Mouse (Mus musculus): ENCODE data around the gene Slc25a38. TPM values are rescaled to one million over a fixed set of nuclear protein-coding genes. Genes with fewer than 3 reads are reported as not detected.
"Not testable (repeated sequence)": the region's sequence is repeated elsewhere in the genome, so short reads cannot be mapped to it uniquely, and the experiment has no call there.

The Slc25a38 gene
- polyA plus RNA-seq, 1 experiment from 2014 or later, result 16.3 TPM

DNA sequence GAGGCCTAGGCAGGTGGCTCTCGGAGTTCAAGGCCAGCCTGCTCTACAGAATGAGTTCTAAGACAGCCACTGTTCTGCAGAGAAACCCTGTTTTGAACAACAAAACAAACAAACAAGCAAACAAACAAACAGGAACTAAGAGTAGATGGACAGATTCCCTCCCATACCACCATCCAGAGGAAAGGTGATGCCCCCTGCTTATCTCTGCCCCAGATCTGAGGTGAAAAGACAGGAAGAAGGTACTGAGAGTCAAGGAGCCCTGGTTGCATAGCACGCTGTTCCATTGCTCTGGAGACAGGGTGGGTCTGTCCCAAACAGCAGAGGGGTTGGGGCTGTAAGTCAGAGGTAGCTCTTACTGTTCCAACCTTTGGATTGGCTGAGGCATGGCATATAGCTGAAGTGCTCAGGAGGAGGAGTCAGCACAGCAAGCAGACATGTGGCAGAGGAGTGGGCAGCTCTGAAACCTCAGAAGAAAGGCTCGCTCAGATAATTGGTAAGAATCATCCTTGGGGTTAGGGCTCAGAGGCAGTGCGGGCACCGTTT is 18.4 kb upstream of the Slc25a38 start, which contains the start of gene Ccr8:
TSS of gene Ccr8 (plus strand) at position 419 of the 543 bp plus-strand sequence.
- Histone ChIP-seq H3K4me3 (ENCODE audit: low read depth, low read length) (no peak within 1 kb of the TSS), H3K9me3 (ENCODE audit: control insufficient read depth, low read length) (no peaks in the 10 kb centered on the region), H3K9ac (ENCODE audit: low read length) (no peak within 1 kb of the TSS), H3K4me1 (replicated peaks; ENCODE audit: control insufficient read depth, insufficient read depth) (no peaks in the 10 kb centered on the region), H3K4me2 (replicated peaks; ENCODE audit: low read depth) (no peak within 1 kb of the TSS), H3K36me3 (ENCODE audit: control insufficient read depth, insufficient read depth, low read length) (no peaks in the 10 kb centered on the region), H3K27me3 (ENCODE audit: control insufficient read depth, insufficient read depth, low read length) (no peaks in the 10 kb centered on the region), H3K27ac (replicated peaks) (no peak within 1 kb of the TSS)
- no peak for TF ChIP-seq EP300 (optimal IDR thresholded peaks at IDR 0.05)
- WGBS, result 64% methylated on average over 5 of the region's 5 CpGs
- no peak for DNase-seq (ENCODE audit: low spot score)
- no peak for ATAC-seq (ENCODE audit: low FRiP score, low TSS enrichment)

DNA sequence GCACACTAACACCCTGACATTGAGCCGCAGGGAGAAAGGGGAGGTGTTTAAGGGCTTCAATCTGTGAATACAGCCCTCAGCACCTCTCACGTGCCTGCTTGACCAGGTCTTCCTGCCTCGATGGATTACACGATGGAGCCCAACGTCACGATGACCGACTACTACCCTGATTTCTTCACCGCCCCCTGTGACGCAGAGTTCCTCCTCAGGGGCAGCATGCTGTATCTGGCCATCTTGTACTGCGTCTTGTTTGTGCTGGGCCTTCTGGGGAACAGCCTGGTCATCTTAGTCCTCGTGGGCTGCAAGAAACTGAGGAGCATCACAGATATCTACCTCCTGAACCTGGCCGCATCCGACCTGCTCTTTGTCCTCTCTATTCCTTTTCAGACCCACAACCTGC is 16.5 kb upstream of the Slc25a38 start:
- 88% methylated on average over 13 of the region's 13 CpGs for WGBS
- TF ChIP-seq CTCF (IDR thresholded peaks at IDR 0.05; ENCODE audit: low read depth), result no peak
- no peak for TF ChIP-seq EP300 (optimal IDR thresholded peaks at IDR 0.05)
- no peak overlapping the region for H3K9ac ChIP-seq (ENCODE audit: low read length)
- no peak overlapping the region for H3K4me3 ChIP-seq (ENCODE audit: low read depth, low read length)
- DNase-seq (ENCODE audit: low spot score) (no peak), ATAC-seq (ENCODE audit: low FRiP score, low TSS enrichment) (no peak)
- H3K4me1 ChIP-seq (replicated peaks; ENCODE audit: control insufficient read depth, insufficient read depth), result no peaks in the 10 kb centered on the region
- H3K4me2 ChIP-seq (replicated peaks; ENCODE audit: low read depth), result no peak overlapping the region
- no peaks in the 10 kb centered on the region for H3K36me3 ChIP-seq (ENCODE audit: control insufficient read depth, insufficient read depth, low read length)
- no peak overlapping the region for H3K27ac ChIP-seq (replicated peaks)
- no peaks in the 10 kb centered on the region for H3K9me3 ChIP-seq (ENCODE audit: control insufficient read depth, low read length)
- no peaks in the 10 kb centered on the region for H3K27me3 ChIP-seq (ENCODE audit: control insufficient read depth, insufficient read depth, low read length)

DNA sequence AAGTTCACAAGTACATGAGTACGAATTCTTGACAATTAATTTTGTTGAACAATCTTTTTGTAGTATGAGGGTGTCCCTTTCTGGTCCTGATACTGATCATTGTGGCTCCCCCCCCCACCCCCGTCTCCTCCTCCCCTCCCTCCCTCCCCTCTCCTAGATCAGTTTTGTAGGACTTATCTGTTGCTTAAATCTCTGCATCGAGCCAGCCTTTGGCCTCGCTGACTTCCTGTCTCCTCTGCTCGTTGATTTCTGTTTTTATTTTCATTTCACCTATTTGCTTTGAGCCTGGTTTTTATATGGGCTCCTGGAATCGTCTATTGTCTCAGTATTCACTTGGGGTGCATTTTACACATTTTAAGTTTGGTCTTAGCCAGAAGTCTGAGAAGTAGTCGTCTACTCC is 14.3 kb upstream of the Slc25a38 start:
- H3K9me3 ChIP-seq (ENCODE audit: control insufficient read depth, low read length), result no peaks in the 10 kb centered on the region

DNA sequence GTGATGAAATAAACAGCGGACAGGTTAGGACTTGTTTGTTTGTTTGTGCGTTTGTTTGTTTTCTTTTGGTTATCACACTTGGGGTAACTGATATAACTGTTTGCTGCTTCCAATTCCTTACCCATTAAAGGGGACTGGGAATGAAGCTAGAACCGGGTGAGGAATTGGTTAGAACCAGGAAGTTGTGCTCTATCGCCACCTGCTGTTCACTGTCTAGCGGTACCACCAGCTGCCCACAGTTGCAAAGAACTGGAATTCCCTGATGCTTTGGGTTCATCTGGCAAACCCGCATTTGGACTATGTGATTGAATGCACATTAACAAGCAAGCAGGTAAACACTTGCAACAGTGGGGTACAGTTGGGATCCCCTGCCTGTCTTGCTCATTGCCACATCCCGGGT is 11.5 kb upstream of the Slc25a38 start:
- no peaks in the 10 kb centered on the region for H3K9me3 ChIP-seq (ENCODE audit: control insufficient read depth, low read length)
- no peaks in the 10 kb centered on the region for H3K27me3 ChIP-seq (ENCODE audit: control insufficient read depth, insufficient read depth, low read length)
- no peak for TF ChIP-seq EP300 (optimal IDR thresholded peaks at IDR 0.05)
- peak; percentile 93 for TF ChIP-seq CTCF (IDR thresholded peaks at IDR 0.05; ENCODE audit: low read depth)
- DNase-seq (ENCODE audit: low spot score) (peak; percentile 73), ATAC-seq (ENCODE audit: low FRiP score, low TSS enrichment) (peak; percentile 74)
- H3K36me3 ChIP-seq (ENCODE audit: control insufficient read depth, insufficient read depth, low read length), result no peaks in the 10 kb centered on the region
- H3K4me1 ChIP-seq (replicated peaks; ENCODE audit: control insufficient read depth, insufficient read depth), result no peaks in the 10 kb centered on the region
- no peak overlapping the region for H3K9ac ChIP-seq (ENCODE audit: low read length)
- no peak overlapping the region for H3K4me3 ChIP-seq (ENCODE audit: low read depth, low read length)
- no peak overlapping the region for H3K4me2 ChIP-seq (replicated peaks; ENCODE audit: low read depth)
- WGBS, result 20% methylated on average over 7 of the region's 7 CpGs
- no peak overlapping the region for H3K27ac ChIP-seq (replicated peaks)

More for the DNA sequence above, 14.3 kb upstream of the Slc25a38 start:
- Histone ChIP-seq H3K4me2 (replicated peaks; ENCODE audit: low read depth) (no peak overlapping the region), H3K9ac (ENCODE audit: low read length) (no peak overlapping the region), H3K36me3 (ENCODE audit: control insufficient read depth, insufficient read depth, low read length) (no peaks in the 10 kb centered on the region), H3K27me3 (ENCODE audit: control insufficient read depth, insufficient read depth, low read length) (no peaks in the 10 kb centered on the region), H3K4me1 (replicated peaks; ENCODE audit: control insufficient read depth, insufficient read depth) (no peaks in the 10 kb centered on the region), H3K27ac (replicated peaks) (no peak overlapping the region), H3K4me3 (ENCODE audit: low read depth, low read length) (no peak overlapping the region)
- 60% methylated on average over 7 of the region's 7 CpGs for WGBS
- DNase-seq (ENCODE audit: low spot score) (no peak), ATAC-seq (ENCODE audit: low FRiP score, low TSS enrichment) (no peak)
- no peak for TF ChIP-seq EP300 (optimal IDR thresholded peaks at IDR 0.05)
- TF ChIP-seq CTCF (IDR thresholded peaks at IDR 0.05; ENCODE audit: low read depth), result no peak

DNA sequence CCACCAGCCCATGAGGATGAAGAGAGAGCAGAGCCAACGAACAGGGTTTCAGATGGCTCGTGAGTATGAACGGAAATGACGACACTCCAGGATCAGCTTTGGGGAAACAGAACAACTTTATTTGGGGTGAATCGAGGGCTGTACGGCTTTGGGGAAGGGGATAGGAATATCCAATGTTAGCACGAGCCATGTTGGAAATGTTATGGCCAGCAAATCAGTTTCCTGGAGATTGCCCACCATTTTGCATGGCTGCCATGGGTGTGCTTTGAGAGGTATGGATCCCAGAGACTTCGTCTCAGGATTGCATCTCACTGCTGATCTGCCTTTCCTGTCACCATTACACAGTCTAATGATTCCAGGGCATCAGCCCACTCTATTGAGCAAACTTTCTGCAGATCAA is 10.9 kb upstream of the Slc25a38 start:
- ATAC-seq (ENCODE audit: low FRiP score, low TSS enrichment) (no peak), DNase-seq (ENCODE audit: low spot score) (no peak)

DNA sequence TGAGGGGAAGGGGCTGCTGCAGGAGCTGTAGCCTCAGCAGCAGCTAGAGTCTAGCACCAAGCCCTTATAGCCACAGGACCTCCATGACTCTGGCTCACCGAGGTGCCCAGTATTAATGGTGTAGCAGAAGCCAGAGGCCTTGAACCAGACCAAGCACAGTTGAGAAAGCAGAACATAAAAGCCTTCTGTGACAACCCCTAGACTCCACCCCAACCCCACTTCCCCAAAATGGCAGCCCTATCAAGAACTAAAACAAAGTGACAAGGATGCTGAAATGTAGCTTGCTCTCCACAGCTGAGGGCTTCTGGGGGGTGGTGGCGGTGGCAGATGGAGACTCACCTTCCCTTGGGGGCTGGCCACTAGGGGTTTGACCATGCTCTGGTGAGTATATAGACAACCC is 9.0 kb upstream of the Slc25a38 start:
- ATAC-seq (ENCODE audit: low FRiP score, low TSS enrichment), result no peak
- Histone ChIP-seq H3K4me3 (ENCODE audit: low read depth, low read length) (no peak overlapping the region), H3K36me3 (ENCODE audit: control insufficient read depth, insufficient read depth, low read length) (no peaks in the 10 kb centered on the region), H3K9ac (ENCODE audit: low read length) (no peak overlapping the region), H3K27ac (replicated peaks) (no peak overlapping the region), H3K27me3 (ENCODE audit: control insufficient read depth, insufficient read depth, low read length) (no peaks in the 10 kb centered on the region), H3K4me1 (replicated peaks; ENCODE audit: control insufficient read depth, insufficient read depth) (no peaks in the 10 kb centered on the region), H3K9me3 (ENCODE audit: control insufficient read depth, low read length) (no peaks in the 10 kb centered on the region), H3K4me2 (replicated peaks; ENCODE audit: low read depth) (no peak overlapping the region)
- TF ChIP-seq EP300 (optimal IDR thresholded peaks at IDR 0.05), result no peak
- TF ChIP-seq CTCF (IDR thresholded peaks at IDR 0.05; ENCODE audit: low read depth), result no peak
- no peak for DNase-seq (ENCODE audit: low spot score)
- 97% methylated on average over 2 of the region's 2 CpGs for WGBS

More for the DNA sequence above, 10.9 kb upstream of the Slc25a38 start:
- Histone ChIP-seq H3K4me3 (ENCODE audit: low read depth, low read length) (no peak overlapping the region), H3K27me3 (ENCODE audit: control insufficient read depth, insufficient read depth, low read length) (no peaks in the 10 kb centered on the region), H3K9ac (ENCODE audit: low read length) (no peak overlapping the region), H3K27ac (replicated peaks) (no peak overlapping the region), H3K4me2 (replicated peaks; ENCODE audit: low read depth) (no peak overlapping the region), H3K9me3 (ENCODE audit: control insufficient read depth, low read length) (no peaks in the 10 kb centered on the region), H3K4me1 (replicated peaks; ENCODE audit: control insufficient read depth, insufficient read depth) (no peaks in the 10 kb centered on the region), H3K36me3 (ENCODE audit: control insufficient read depth, insufficient read depth, low read length) (no peaks in the 10 kb centered on the region)
- WGBS, result 88% methylated on average over 8 of the region's 8 CpGs
- TF ChIP-seq CTCF (IDR thresholded peaks at IDR 0.05; ENCODE audit: low read depth) (no peak), EP300 (optimal IDR thresholded peaks at IDR 0.05) (no peak)

DNA sequence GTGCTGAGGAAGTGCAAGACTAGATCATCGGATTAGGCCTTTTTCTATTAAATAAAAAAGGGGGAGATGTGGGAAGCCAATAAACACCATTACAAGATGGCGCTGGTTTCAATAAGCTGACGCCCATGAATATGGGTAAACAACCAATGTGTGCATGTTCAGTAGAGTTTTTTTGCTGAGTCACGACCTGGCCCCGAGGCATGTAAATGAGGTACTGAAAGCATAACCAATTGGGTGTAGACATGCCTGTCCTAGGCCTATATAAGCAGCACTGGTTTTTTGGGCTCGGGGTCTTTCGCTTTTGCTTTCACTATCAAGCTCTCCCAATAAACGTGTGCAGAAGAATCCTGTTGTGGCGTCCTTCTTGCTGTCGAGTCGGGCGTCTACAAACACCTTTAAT is 1.2 kb upstream of the Slc25a38 start:
- H3K4me3 ChIP-seq (ENCODE audit: low read depth, low read length); H3K27ac ChIP-seq (replicated peaks); H3K9me3 ChIP-seq (ENCODE audit: control insufficient read depth, low read length); H3K4me2 ChIP-seq (replicated peaks; ENCODE audit: low read depth); H3K36me3 ChIP-seq (ENCODE audit: control insufficient read depth, insufficient read depth, low read length); H3K9ac ChIP-seq (ENCODE audit: low read length); H3K27me3 ChIP-seq (ENCODE audit: control insufficient read depth, insufficient read depth, low read length); H3K4me1 ChIP-seq (replicated peaks; ENCODE audit: control insufficient read depth, insufficient read depth); ATAC-seq (ENCODE audit: low FRiP score, low TSS enrichment): not testable (repeated sequence)
- peak; percentile 11 for DNase-seq (ENCODE audit: low spot score)
- 95% methylated on average over 12 of the region's 12 CpGs for WGBS

Measured in stomach, postnatal 0 days (tissue).